19 mouse cellular contexts compared by ENCODE assay signal in the genomic region with DNA sequence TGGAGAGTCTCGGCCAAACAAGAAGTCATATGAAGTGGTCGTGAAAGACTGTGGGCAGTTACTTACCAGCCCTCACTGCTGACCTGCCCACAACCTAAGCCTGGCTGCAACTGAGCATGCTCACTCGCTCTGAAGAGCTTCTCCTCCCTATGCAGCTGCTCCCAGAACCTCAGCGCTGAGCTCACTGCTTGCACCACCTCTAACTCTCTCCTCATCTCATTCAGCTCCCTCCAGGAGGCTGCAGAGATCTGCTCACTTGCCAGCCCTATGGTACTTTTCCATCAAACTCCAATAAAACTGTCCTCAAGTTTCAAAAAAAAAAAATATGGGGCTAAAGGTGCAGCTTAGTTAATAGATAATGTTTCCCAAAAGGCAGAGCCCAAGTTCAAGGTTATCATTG.
A peak's percentile ranks its signal among the peaks of the same experiment; 100 is the strongest.
DNase-seq lines count a peak whose midpoint lies in the region; ATAC-seq and TF ChIP-seq lines count a peak whose summit lies in the region.
"Had no signal": no experiment of that assay in that cellular context is flagged by ENCODE, and none has a peak within 500 bp of the region (broad histone marks: within the 10 kb centered on the region; RNA-seq: fewer than 3 reads in every experiment).

No protein-coding gene starts in this region.

- no peaks in the 10 kb centered on the region for H3K79me2 ChIP-seq in CH12.LX (replicated peaks; ENCODE audit: control insufficient read depth, extremely low read depth, insufficient read depth, poor library complexity, severe bottlenecking)

- H3K36me3 ChIP-seq in heart, embryonic 11.5 days (ENCODE audit: control insufficient read depth, insufficient read depth, low read length): no peaks in the 10 kb centered on the region
- no peaks in the 10 kb centered on the region for H3K36me3 ChIP-seq in liver, postnatal 0 days (replicated peaks; ENCODE audit: insufficient read depth, low read length)
- H3K36me3 ChIP-seq in CH12.LX (replicated peaks in 1 of 2; ENCODE audit: control insufficient read depth in 1 of 2, insufficient read depth in 1 of 2, low read length in 1 of 2): no peaks in the 10 kb centered on the region
- H3K36me3 ChIP-seq: embryonic facial prominence, embryonic 13.5 days; liver, embryonic 15.5 days; neural tube, embryonic 12.5 days had no signal

- TF ChIP-seq CTCF in liver, postnatal 0 days (IDR thresholded peaks at IDR 0.05; ENCODE audit: low read depth): no peak
- TF ChIP-seq CTCF in CH12.LX (conservative IDR thresholded peaks at IDR 0.05 in 1 of 2, IDR thresholded peaks at IDR 0.05 in 1 of 2; ENCODE audit: low read depth in 2 of 2, low read length in 2 of 2): no peak

- DNase-seq in heart, adult 11 months: peak; percentile 53
- DNase-seq in liver, postnatal 0 days: no peak
- DNase-seq in liver: no peak
- no peak for DNase-seq in CH12.LX (ENCODE audit: extremely low read depth)
- DNase-seq in kidney, postnatal 25 days: peak; percentile 42 to 81
- DNase-seq in cerebellum, adult 11 months: no peak
- no peak for DNase-seq in cerebellum, adult 9-10 months
- DNase-seq: adrenal gland, postnatal 14 days; cerebellum, adult 2 months; gastrocnemius, adult 2 months; heart, postnatal 4 days; right cerebral cortex, postnatal 25 days; thymus, postnatal 14 days had no signal

- no peak overlapping the region for H3K4me3 ChIP-seq in heart, embryonic 11.5 days (ENCODE audit: low read depth, low read length)
- H3K4me3 ChIP-seq in liver, postnatal 0 days (ENCODE audit: low read depth, low read length): no peak overlapping the region
- no peak overlapping the region for H3K4me3 ChIP-seq in CH12.LX (replicated peaks in 1 of 3; ENCODE audit: low read depth in 2 of 3, low read length in 2 of 3, poor library complexity in 1 of 3)
- H3K4me3 ChIP-seq: embryonic facial prominence, embryonic 13.5 days; gastrocnemius, adult 2 months; layer of hippocampus, adult 2 months; liver, embryonic 15.5 days; neural tube, embryonic 12.5 days had no signal

- H3K27ac ChIP-seq in heart, embryonic 11.5 days (ENCODE audit: low read depth, low read length): no peak overlapping the region
- H3K27ac ChIP-seq in liver, postnatal 0 days (ENCODE audit: low read depth): no peak overlapping the region
- no peak overlapping the region for H3K27ac ChIP-seq in CH12.LX (ENCODE audit: insufficient read depth, low read depth)
- H3K27ac ChIP-seq: embryonic facial prominence, embryonic 13.5 days; gastrocnemius, adult 2 months; hindbrain, postnatal 0 days; layer of hippocampus, adult 2 months; liver, embryonic 15.5 days; neural tube, embryonic 12.5 days had no signal

- no peak overlapping the region for H3K4me2 ChIP-seq in heart, embryonic 11.5 days
- peak overlapping the region; percentile 11 for H3K4me2 ChIP-seq in liver, postnatal 0 days (ENCODE audit: low read depth, low read length)
- H3K4me2 ChIP-seq in CH12.LX (ENCODE audit: insufficient read depth, low read depth, poor library complexity, severe bottlenecking): no peak overlapping the region
- H3K4me2 ChIP-seq: embryonic facial prominence, embryonic 13.5 days; liver, embryonic 15.5 days; neural tube, embryonic 12.5 days had no signal

- TF ChIP-seq RAD21 in CH12.LX (IDR thresholded peaks at IDR 0.05; ENCODE audit: low read depth, low read length): no peak

- in situ Hi-C loops in CH12.LX (cut with MboI; ENCODE audit: low pct_ligation_motif_present, low pct_unique_long_range_greater_than_20kb, low sequenced_read_pairs): no loop called here

- H3K9ac ChIP-seq in heart, embryonic 11.5 days (ENCODE audit: low read depth, low read length): no peak overlapping the region
- no peak overlapping the region for H3K9ac ChIP-seq in liver, postnatal 0 days (replicated peaks)
- H3K9ac ChIP-seq in CH12.LX (ENCODE audit: insufficient read depth, low read depth): no peak overlapping the region
- H3K9ac ChIP-seq: embryonic facial prominence, embryonic 13.5 days; liver, embryonic 15.5 days; neural tube, embryonic 12.5 days had no signal

- dilution Hi-C loops in CH12.LX (cut with MboI; ENCODE audit: extremely low pct_ligation_motif_present, extremely low pct_unique_long_range_greater_than_20kb, low sequenced_read_pairs): no loop called here

- no peak for TF ChIP-seq POLR2A in CH12.LX (IDR thresholded peaks at IDR 0.05; ENCODE audit: low read depth, low read length)

- WGBS in heart, embryonic 11.5 days (ENCODE audit: insufficient replicate concordance): 49% methylated on average over 4 of the region's 4 CpGs
- WGBS in liver, postnatal 0 days (ENCODE audit: insufficient replicate concordance): 49% methylated on average over 4 of the region's 4 CpGs

- no peak; the same call in 1 of the 2 replicates for ATAC-seq in heart, embryonic 11.5 days (replicated peaks; ENCODE audit: insufficient number of reproducible peaks, low FRiP score, low TSS enrichment)
- peak; percentile 55 for ATAC-seq in liver, postnatal 0 days
- ATAC-seq: hindbrain, postnatal 0 days had no signal

- H3K27me3 ChIP-seq in heart, embryonic 11.5 days (ENCODE audit: control insufficient read depth, insufficient read depth, low read length): no peaks in the 10 kb centered on the region
- no peaks in the 10 kb centered on the region for H3K27me3 ChIP-seq in liver, postnatal 0 days (ENCODE audit: insufficient read depth, low read length)
- H3K27me3 ChIP-seq in CH12.LX (replicated peaks): no peaks in the 10 kb centered on the region
- H3K27me3 ChIP-seq: embryonic facial prominence, embryonic 13.5 days; liver, embryonic 15.5 days; neural tube, embryonic 12.5 days had no signal

- no peak for TF ChIP-seq EP300 in liver, postnatal 0 days (IDR thresholded peaks at IDR 0.05; ENCODE audit: low read depth)
- no peak for TF ChIP-seq EP300 in CH12.LX (IDR thresholded peaks at IDR 0.05; ENCODE audit: low read length)

- H3K9me3 ChIP-seq in heart, embryonic 11.5 days (replicated peaks; ENCODE audit: control insufficient read depth, low read length): no peaks in the 10 kb centered on the region
- no peaks in the 10 kb centered on the region for H3K9me3 ChIP-seq in liver, postnatal 0 days (ENCODE audit: low read length)
- no peaks in the 10 kb centered on the region for H3K9me3 ChIP-seq in CH12.LX (replicated peaks; ENCODE audit: low read length)
- H3K9me3 ChIP-seq: embryonic facial prominence, embryonic 13.5 days; liver, embryonic 15.5 days; neural tube, embryonic 12.5 days had no signal

- H3K4me1 ChIP-seq in heart, embryonic 11.5 days (ENCODE audit: control insufficient read depth, insufficient read depth, low read length): peaks cover 3% of the 10 kb centered on the region; the same call in 1 of the 2 replicates
- peaks cover 2% of the 10 kb centered on the region; the same call in 1 of the 2 replicates for H3K4me1 ChIP-seq in liver, postnatal 0 days (ENCODE audit: insufficient read depth)
- peaks cover 6 to 33% of the 10 kb centered on the region in 2 experiments; a peak in 3 of 4 replicates for H3K4me1 ChIP-seq in CH12.LX (ENCODE audit: control insufficient read depth in 1 of 2, insufficient read depth in 2 of 2)
- H3K4me1 ChIP-seq: embryonic facial prominence, embryonic 13.5 days; neural tube, embryonic 12.5 days had no signal

TF ChIP-seq in CH12.LX, 34 proteins besides CTCF, POLR2A, EP300 and RAD21:
- TF ChIP-seq NRF1 (IDR thresholded peaks at IDR 0.05; ENCODE audit: low read depth, low read length) (peak; percentile 29; the same call in 1 of the 2 replicates), HCFC1 (IDR thresholded peaks at IDR 0.05; ENCODE audit: low read depth, low read length) (no peak)

Comparison
In these comparisons a context has a peak if more than half of its experiments do, and no peak if none do; other contexts are left out.
1. DNase-seq: peak in heart, adult 11 months (single experiment) and kidney, postnatal 25 days (2 of 2); none in liver, postnatal 0 days (single experiment), liver (single experiment), CH12.LX (single experiment), cerebellum, adult 11 months (single experiment) and cerebellum, adult 9-10 months (single experiment).